Mouse (Mus musculus) adrenal gland, postnatal 36 days (tissue): ENCODE measurements at regions not wholly inside any gene's neighbourhood (a gene's known extent, or its start where the extent isn't known, plus 50 kb on each side); places are given as distances from the start of the nearest gene placed in this dataset.

Experiments
- DNase-seq, 2 experiments: peaks; one replicate each; pipeline ENCODE4 v3.0.0; 2021; ENCODE audit warnings: mixed read lengths in 1 of 2

DNA sequence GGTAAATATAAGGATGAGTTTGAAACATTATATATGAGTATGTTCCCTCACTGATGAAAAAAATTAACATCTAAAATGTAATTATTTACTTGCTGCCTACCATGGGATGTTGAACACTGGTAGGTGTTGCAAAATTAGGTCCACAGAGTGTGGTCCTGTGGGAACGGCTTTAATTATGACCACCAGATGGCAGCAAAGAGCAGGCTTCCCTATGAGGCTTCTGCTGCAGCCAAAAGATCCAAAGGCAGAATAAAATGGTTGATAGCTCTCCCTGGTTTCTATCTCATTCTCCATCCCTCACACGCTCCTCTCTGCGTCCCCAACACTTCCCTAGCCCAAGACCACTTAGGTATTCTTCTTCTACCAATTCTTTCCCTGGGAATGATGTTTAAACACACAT lies 54.6 kb upstream of the Cit start:
- peak; percentile 69 to 77 for DNase-seq
